ENCODE assay signal across 37 mouse cellular contexts in genomic region chr6:145568701-145569100, GRCm38 (mm10). TPM values are rescaled to one million over a fixed set of nuclear protein-coding genes. Genes with fewer than 3 reads are reported as not detected.
DNase-seq lines count a peak whose midpoint lies in the region; ATAC-seq and TF ChIP-seq lines count a peak whose summit lies in the region.
"Had no signal": no experiment of that assay in that cellular context is flagged by ENCODE, and none has a peak within 500 bp of the region (broad histone marks: within the 10 kb centered on the region; RNA-seq: fewer than 3 reads in every experiment).

No protein-coding gene starts in this region.

- no peak for ATAC-seq in embryonic facial prominence, embryonic 13.5 days (ENCODE audit: insufficient number of reproducible peaks, insufficient read depth, low FRiP score, low TSS enrichment, low read depth)
- ATAC-seq in lung, postnatal 0 days = peak; percentile 86
- no peak for ATAC-seq in midbrain, postnatal 0 days (ENCODE audit: low FRiP score)
- ATAC-seq: activated CD4-positive, CD25-positive, alpha-beta regulatory T cell, adult 4 months; forebrain, embryonic 16.5 days; intestine, postnatal 0 days had no signal

- no peaks in the 10 kb centered on the region for H3K36me3 ChIP-seq in embryonic facial prominence, embryonic 13.5 days
- no peaks in the 10 kb centered on the region for H3K36me3 ChIP-seq in embryonic facial prominence, embryonic 10.5 days (replicated peaks)
- no peaks in the 10 kb centered on the region for H3K36me3 ChIP-seq in lung, postnatal 0 days (ENCODE audit: insufficient read depth, low read length)
- H3K36me3 ChIP-seq in midbrain, postnatal 0 days (ENCODE audit: insufficient read depth, low read length) = no peaks in the 10 kb centered on the region
- H3K36me3 ChIP-seq: embryonic facial prominence, embryonic 12.5 days; forebrain, embryonic 10.5 days; neural tube, embryonic 15.5 days had no signal

- H3K4me2 ChIP-seq in embryonic facial prominence, embryonic 13.5 days = no peak overlapping the region
- H3K4me2 ChIP-seq in lung, postnatal 0 days (replicated peaks; ENCODE audit: low read depth, low read length) = no peak overlapping the region
- no peak overlapping the region for H3K4me2 ChIP-seq in midbrain, postnatal 0 days (ENCODE audit: low read depth, low read length, poor library complexity, severe bottlenecking)
- H3K4me2 ChIP-seq: embryonic facial prominence, embryonic 12.5 days; hindbrain, embryonic 14.5 days; neural tube, embryonic 15.5 days had no signal

- H3K27me3 ChIP-seq in embryonic facial prominence, embryonic 13.5 days = no peaks in the 10 kb centered on the region
- no peaks in the 10 kb centered on the region for H3K27me3 ChIP-seq in embryonic facial prominence, embryonic 10.5 days (replicated peaks; ENCODE audit: low read depth, poor library complexity, severe bottlenecking)
- no peaks in the 10 kb centered on the region for H3K27me3 ChIP-seq in lung, postnatal 0 days (replicated peaks; ENCODE audit: insufficient read depth, low read length)
- H3K27me3 ChIP-seq in midbrain, postnatal 0 days (ENCODE audit: insufficient read depth, low read length) = no peaks in the 10 kb centered on the region
- H3K27me3 ChIP-seq: CH12.LX; embryonic facial prominence, embryonic 12.5 days; neural tube, embryonic 15.5 days had no signal

- peak overlapping the region; percentile 28; the same call in 1 of the 2 replicates for H3K27ac ChIP-seq in embryonic facial prominence, embryonic 13.5 days
- no peak overlapping the region for H3K27ac ChIP-seq in embryonic facial prominence, embryonic 10.5 days (replicated peaks)
- peak overlapping the region; percentile 1; the same call in 1 of the 2 replicates for H3K27ac ChIP-seq in left cerebral cortex, adult 2 months
- peak overlapping the region; percentile 59 for H3K27ac ChIP-seq in lung, postnatal 0 days (ENCODE audit: low read length)
- no peak overlapping the region for H3K27ac ChIP-seq in midbrain, postnatal 0 days (ENCODE audit: low read depth, low read length)
- H3K27ac ChIP-seq: embryonic facial prominence, embryonic 12.5 days; forebrain, embryonic 10.5 days; gastrocnemius, adult 2 months; hindbrain, embryonic 14.5 days; liver, embryonic 14.5 days; neural tube, embryonic 15.5 days had no signal

- TF ChIP-seq EP300 in lung, postnatal 0 days (IDR thresholded peaks at IDR 0.05) = peak; percentile 99

- no peaks in the 10 kb centered on the region for H3K9me3 ChIP-seq in embryonic facial prominence, embryonic 13.5 days
- no peaks in the 10 kb centered on the region for H3K9me3 ChIP-seq in embryonic facial prominence, embryonic 10.5 days
- H3K9me3 ChIP-seq in lung, postnatal 0 days (ENCODE audit: low read length) = no peaks in the 10 kb centered on the region; the same call in 1 of the 2 replicates
- no peaks in the 10 kb centered on the region for H3K9me3 ChIP-seq in midbrain, postnatal 0 days (ENCODE audit: low read length)
- H3K9me3 ChIP-seq: embryonic facial prominence, embryonic 12.5 days; forebrain, embryonic 10.5 days; neural tube, embryonic 15.5 days had no signal

- TF ChIP-seq CTCF in left cerebral cortex, adult 2 months (IDR thresholded peaks at IDR 0.05) = no peak
- TF ChIP-seq CTCF in lung, postnatal 0 days (IDR thresholded peaks at IDR 0.05) = no peak
- no peak for TF ChIP-seq CTCF in midbrain, postnatal 0 days (IDR thresholded peaks at IDR 0.05)

- H3K9ac ChIP-seq in embryonic facial prominence, embryonic 13.5 days = no peak overlapping the region; the same call in 1 of the 2 replicates
- H3K9ac ChIP-seq in lung, postnatal 0 days (replicated peaks; ENCODE audit: low read depth) = no peak overlapping the region
- H3K9ac ChIP-seq in midbrain, postnatal 0 days (replicated peaks; ENCODE audit: low read length, poor library complexity, severe bottlenecking) = no peak overlapping the region
- H3K9ac ChIP-seq: embryonic facial prominence, embryonic 12.5 days; hindbrain, embryonic 14.5 days; liver, embryonic 14.5 days; neural tube, embryonic 15.5 days had no signal

- intact Hi-C loops in left cerebral cortex, adult 2 months (cut with DNase I) = no loop called here
- intact Hi-C loops in left cerebral cortex, postnatal 36 days (cut with DNase I) = no loop called here

- DNase-seq in embryonic facial prominence, embryonic 10.5 days (ENCODE audit: low spot score) = no peak
- DNase-seq in left cerebral cortex, adult 2 months (ENCODE audit: extremely low spot score in 1 of 2, low spot score in 2 of 2) = no peak
- DNase-seq in left cerebral cortex, postnatal 36 days (ENCODE audit: low spot score in 2 of 2) = no peak
- DNase-seq in lung, postnatal 0 days (ENCODE audit: low spot score) = peak; percentile 74
- DNase-seq in lung, postnatal 4 days = peak; percentile 36 to 62
- DNase-seq in cerebellum, adult 9-11 months = no peak
- no peak for DNase-seq in midbrain, postnatal 0 days (ENCODE audit: low spot score)
- DNase-seq: adrenal gland, adult 2 months; cerebellum, adult 8-10 months; cerebellum, postnatal 36 days; gastrocnemius, adult 2 months; heart, postnatal 36 days; kidney, postnatal 25 days; liver; midbrain, embryonic 14.5 days; retina, postnatal 1 day; right cerebral cortex, postnatal 14 days; thymus, postnatal 25 days had no signal

- H3K4me3 ChIP-seq in embryonic facial prominence, embryonic 13.5 days = no peak overlapping the region
- no peak overlapping the region for H3K4me3 ChIP-seq in embryonic facial prominence, embryonic 10.5 days
- H3K4me3 ChIP-seq in left cerebral cortex, adult 2 months = no peak overlapping the region
- H3K4me3 ChIP-seq in lung, postnatal 0 days (ENCODE audit: low read depth, low read length) = no peak overlapping the region
- no peak overlapping the region for H3K4me3 ChIP-seq in midbrain, postnatal 0 days (ENCODE audit: low read depth, low read length)
- H3K4me3 ChIP-seq: embryonic facial prominence, embryonic 12.5 days; forebrain, embryonic 10.5 days; gastrocnemius, adult 2 months; neural tube, embryonic 15.5 days had no signal

- WGBS in embryonic facial prominence, embryonic 13.5 days = 75% methylated on average over 3 of the region's 3 CpGs
- 91% methylated on average over 3 of the region's 3 CpGs for WGBS in embryonic facial prominence, embryonic 10.5 days
- 70% methylated on average over 3 of the region's 3 CpGs for WGBS in lung, postnatal 0 days
- WGBS in midbrain, postnatal 0 days = 94% methylated on average over 3 of the region's 3 CpGs

- H3K4me1 ChIP-seq in embryonic facial prominence, embryonic 13.5 days = peaks cover 31% of the 10 kb centered on the region
- peaks cover 22% of the 10 kb centered on the region for H3K4me1 ChIP-seq in embryonic facial prominence, embryonic 10.5 days
- H3K4me1 ChIP-seq in lung, postnatal 0 days (ENCODE audit: insufficient read depth, low read depth, low read length) = peaks cover 12% of the 10 kb centered on the region; the same call in 1 of the 2 replicates
- H3K4me1 ChIP-seq in midbrain, postnatal 0 days (ENCODE audit: insufficient read depth, low read length) = no peaks in the 10 kb centered on the region
- H3K4me1 ChIP-seq: neural tube, embryonic 15.5 days had no signal

RNA-seq across cellular contexts. Expression of gene Lmntd1, which starts 45.4 kb away (rescaled TPM):
- polyA plus RNA-seq in embryonic facial prominence, embryonic 13.5 days (2015; fragmentation: Nextera tagmentation; extraction: Ambion mirVana) = 0.32 and 0.41 TPM in 2 replicates
- polyA plus RNA-seq in embryonic facial prominence, embryonic 10.5 days (2016; fragmentation: Nextera tagmentation; extraction: Ambion mirVana) = 0.15 TPM in 1 of 2 replicates, not detected in the other
- 1 to 10 TPM; 1.8 to 2.0 TPM for total RNA-seq in left cerebral cortex, adult 2 months (2021)
- total RNA-seq in left cerebral cortex, postnatal 36 days (2021) = 1 to 10 TPM; 1.0 to 1.9 TPM
- polyA plus RNA-seq in lung, postnatal 0 days (2015; fragmentation: Nextera tagmentation; extraction: Ambion mirVana) = 0.74 and 0.81 TPM in 2 replicates
- total RNA-seq in midbrain, postnatal 0 days (2014; rRNA removed) = 2.0 and 2.3 TPM in 2 replicates
- polyA plus RNA-seq in midbrain, postnatal 0 days (2015; fragmentation: Nextera tagmentation; extraction: Ambion mirVana) = 1.5 and 2.7 TPM in 2 replicates
- total RNA-seq: ES-E14 had no signal
- polyA plus RNA-seq: C2C12; small intestine, adult 2 months had no signal

RNA-seq across cellular contexts. Expression of gene Tuba3b, which starts 46.9 kb away (rescaled TPM):
- not detected in 2 replicates for polyA plus RNA-seq in embryonic facial prominence, embryonic 13.5 days (2015; fragmentation: Nextera tagmentation; extraction: Ambion mirVana)
- not detected in 2 replicates for polyA plus RNA-seq in embryonic facial prominence, embryonic 10.5 days (2016; fragmentation: Nextera tagmentation; extraction: Ambion mirVana)
- not detected for total RNA-seq in left cerebral cortex, adult 2 months (2021)
- not detected for total RNA-seq in left cerebral cortex, postnatal 36 days (2021)
- polyA plus RNA-seq in lung, postnatal 0 days (2015; fragmentation: Nextera tagmentation; extraction: Ambion mirVana) = not detected in 2 replicates
- total RNA-seq in midbrain, postnatal 0 days (2014; rRNA removed) = 0.44 TPM in 1 of 2 replicates, not detected in the other
- polyA plus RNA-seq in midbrain, postnatal 0 days (2015; fragmentation: Nextera tagmentation; extraction: Ambion mirVana) = 0.11 TPM in 1 of 2 replicates, not detected in the other
- total RNA-seq: adrenal gland, adult 2 months; CH12.LX; gastrocnemius, adult 2 months; gastrocnemius, postnatal 4 days; layer of hippocampus, adult 18-20 months; layer of hippocampus, postnatal 25 days had no signal
- polyA plus RNA-seq: activated CD4-positive, CD25-positive, alpha-beta regulatory T cell, adult 4 months; adrenal gland, adult 2 months; embryonic facial prominence, embryonic 12.5 days; forebrain, embryonic 10.5 days; forebrain, embryonic 16.5 days; hindbrain, embryonic 14.5 days; intestine, postnatal 0 days; kidney, embryonic 14.5 days; limb, embryonic 11.5 days; liver, embryonic 14.5 days; midbrain, embryonic 14.5 days; neural tube, embryonic 15.5 days; small intestine, adult 2 months; stomach, embryonic 14.5 days had no signal

Comparison
In these comparisons a context has a peak if more than half of its experiments do, and no peak if none do; other contexts are left out.
1. H3K27ac ChIP-seq: peak in embryonic facial prominence, embryonic 13.5 days (single experiment), left cerebral cortex, adult 2 months (single experiment) and lung, postnatal 0 days (single experiment); none in embryonic facial prominence, embryonic 10.5 days (single experiment) and midbrain, postnatal 0 days (single experiment).
2. DNase-seq: peak in lung, postnatal 0 days (single experiment) and lung, postnatal 4 days (2 of 2); none in embryonic facial prominence, embryonic 10.5 days (single experiment), left cerebral cortex, adult 2 months (0 of 2), left cerebral cortex, postnatal 36 days (0 of 2), cerebellum, adult 9-11 months (single experiment) and midbrain, postnatal 0 days (single experiment).